Mouse (Mus musculus): Measurements from ENCODE around the gene Slpi. TPM values are rescaled to one million over a fixed set of nuclear protein-coding genes. Genes with fewer than 3 reads are reported as not detected.
"Not testable (repeated sequence)": the region's sequence is repeated elsewhere in the genome, so short reads cannot be mapped to it uniquely, and the experiment has no call there.

The Slpi gene
- polyA plus RNA-seq, 1 experiment from 2014 or later, result not detected

GRCm38 (mm10) chr2:164359668-164360067, 29.2 kb downstream of the Slpi start:
- DNase-seq (ENCODE audit: low spot score), result no peak
- Histone ChIP-seq H3K27ac (replicated peaks) (no peak overlapping the region), H3K27me3 (ENCODE audit: low read depth, poor library complexity, severe bottlenecking) (0 out of 2 replicates have a peak, but pooled peaks cover 5% of the 10 kb centered on the region), H3K4me3 (no peak overlapping the region), H3K9me3 (replicated peaks) (no peaks in the 10 kb centered on the region), H3K36me3 (no peaks in the 10 kb centered on the region), H3K4me1 (peaks cover 9% of the 10 kb centered on the region)
- WGBS, result 75% methylated on average over 5 of the region's 5 CpGs

- no peaks in the 10 kb centered on the region for H3K9me3 ChIP-seq (replicated peaks)
- no peaks in the 10 kb centered on the region for H3K36me3 ChIP-seq
- WGBS, result 87% methylated on average over 5 of the region's 5 CpGs
- DNase-seq (ENCODE audit: low spot score), result no peak
- peaks cover 9% of the 10 kb centered on the region for H3K4me1 ChIP-seq
- H3K27ac ChIP-seq (replicated peaks), result no peak overlapping the region
- H3K27me3 ChIP-seq (ENCODE audit: low read depth, poor library complexity, severe bottlenecking), result 0 out of 2 replicates have a peak, but pooled peaks cover 5% of the 10 kb centered on the region
- no peak overlapping the region for H3K4me3 ChIP-seq
Measured at GRCm38 (mm10) chr2:164359031-164359430, 29.9 kb downstream of the Slpi start.

- DNase-seq (ENCODE audit: low spot score), result no peak
- Histone ChIP-seq H3K27me3 (ENCODE audit: low read depth, poor library complexity, severe bottlenecking) (0 out of 2 replicates have a peak, but pooled peaks cover 5% of the 10 kb centered on the region), H3K36me3 (no peaks in the 10 kb centered on the region), H3K4me3 (no peak overlapping the region), H3K27ac (replicated peaks) (no peak overlapping the region), H3K4me1 (peaks cover 9% of the 10 kb centered on the region), H3K9me3 (replicated peaks) (no peaks in the 10 kb centered on the region)
- 77% methylated on average over 3 of the region's 3 CpGs for WGBS
Measured at GRCm38 (mm10) chr2:164358373-164358772, 30.5 kb downstream of the Slpi start.

- 78% methylated on average over 11 of the region's 11 CpGs for WGBS
- no peaks in the 10 kb centered on the region for H3K36me3 ChIP-seq
Measured at GRCm38 (mm10) chr2:164356177-164356967, 32.5 kb downstream of the Slpi start.

GRCm38 (mm10) chr2:164353356-164353755, 35.5 kb downstream of the Slpi start:
- no peak for DNase-seq (ENCODE audit: low spot score)
- no peaks in the 10 kb centered on the region for H3K4me1 ChIP-seq
- H3K9me3 ChIP-seq (replicated peaks), result no peaks in the 10 kb centered on the region
- no peak overlapping the region for H3K4me3 ChIP-seq
- H3K36me3 ChIP-seq, result no peaks in the 10 kb centered on the region
- no peaks in the 10 kb centered on the region for H3K27me3 ChIP-seq (ENCODE audit: low read depth, poor library complexity, severe bottlenecking)
- H3K27ac ChIP-seq (replicated peaks), result no peak overlapping the region
- 90% methylated on average over 11 of the region's 11 CpGs for WGBS

More at GRCm38 (mm10) chr2:164356177-164356967, 32.5 kb downstream of the Slpi start:
- no peak for DNase-seq (ENCODE audit: low spot score)
- Histone ChIP-seq H3K27me3 (ENCODE audit: low read depth, poor library complexity, severe bottlenecking) (0 out of 2 replicates have a peak, but pooled peaks cover 5% of the 10 kb centered on the region), H3K9me3 (replicated peaks) (no peaks in the 10 kb centered on the region), H3K4me3 (no peak overlapping the region), H3K4me1 (peaks cover 9% of the 10 kb centered on the region), H3K27ac (replicated peaks) (no peak overlapping the region)

- WGBS, result 89% methylated on average over 3 of the region's 3 CpGs
Measured at GRCm38 (mm10) chr2:164352697-164353096, 36.2 kb downstream of the Slpi start.

GRCm38 (mm10) chr2:164348980-164349379, 39.9 kb downstream of the Slpi start:
- no peak overlapping the region for H3K4me3 ChIP-seq
- H3K27me3 ChIP-seq (ENCODE audit: low read depth, poor library complexity, severe bottlenecking), result no peaks in the 10 kb centered on the region
- no peak overlapping the region for H3K27ac ChIP-seq (replicated peaks)
- WGBS, result 91% methylated on average over 3 of the region's 3 CpGs
- H3K9me3 ChIP-seq (replicated peaks), result no peaks in the 10 kb centered on the region
- H3K36me3 ChIP-seq, result no peaks in the 10 kb centered on the region
- no peaks in the 10 kb centered on the region for H3K4me1 ChIP-seq
- DNase-seq (ENCODE audit: low spot score), result peak; percentile 26

More at GRCm38 (mm10) chr2:164352697-164353096, 36.2 kb downstream of the Slpi start:
- DNase-seq (ENCODE audit: low spot score), result no peak
- Histone ChIP-seq H3K4me3 (no peak overlapping the region), H3K36me3 (no peaks in the 10 kb centered on the region), H3K27me3 (ENCODE audit: low read depth, poor library complexity, severe bottlenecking) (no peaks in the 10 kb centered on the region), H3K4me1 (no peaks in the 10 kb centered on the region), H3K9me3 (replicated peaks) (no peaks in the 10 kb centered on the region), H3K27ac (replicated peaks) (no peak overlapping the region)

GRCm38 (mm10) chr2:164347697-164348096, 41.2 kb downstream of the Slpi start:
- H3K27me3 ChIP-seq (ENCODE audit: low read depth, poor library complexity, severe bottlenecking); H3K4me1 ChIP-seq; H3K36me3 ChIP-seq; H3K27ac ChIP-seq (replicated peaks); H3K9me3 ChIP-seq (replicated peaks); DNase-seq (ENCODE audit: low spot score); H3K4me3 ChIP-seq: not testable (repeated sequence)

- WGBS, result 74% methylated on average over 1 of the region's 1 CpGs
- not testable (repeated sequence) for H3K4me1 ChIP-seq; H3K36me3 ChIP-seq; DNase-seq (ENCODE audit: low spot score); H3K27ac ChIP-seq (replicated peaks); H3K27me3 ChIP-seq (ENCODE audit: low read depth, poor library complexity, severe bottlenecking); H3K9me3 ChIP-seq (replicated peaks); H3K4me3 ChIP-seq
Measured at GRCm38 (mm10) chr2:164343732-164344131, 45.2 kb downstream of the Slpi start.

- not testable (repeated sequence) for H3K4me1 ChIP-seq; H3K4me3 ChIP-seq; H3K27ac ChIP-seq (replicated peaks); H3K27me3 ChIP-seq (ENCODE audit: low read depth, poor library complexity, severe bottlenecking); H3K9me3 ChIP-seq (replicated peaks); DNase-seq (ENCODE audit: low spot score); H3K36me3 ChIP-seq
- 86% methylated on average over 3 of the region's 3 CpGs for WGBS
Measured at GRCm38 (mm10) chr2:164332440-164332839, 56.5 kb downstream of the Slpi start, which contains the start of gene Svs5. Gene Svs5, plus strand, starts transcription at chr2:164332740.

GRCm38 (mm10) chr2:164320983-164321382, 67.9 kb downstream of the Slpi start:
- Histone ChIP-seq H3K36me3 (no peaks in the 10 kb centered on the region), H3K4me3 (no peak overlapping the region), H3K9me3 (replicated peaks) (no peaks in the 10 kb centered on the region), H3K27ac (replicated peaks) (no peak overlapping the region), H3K4me1 (no peaks in the 10 kb centered on the region), H3K27me3 (ENCODE audit: low read depth, poor library complexity, severe bottlenecking) (no peaks in the 10 kb centered on the region)
- WGBS, result 90% methylated on average over 6 of the region's 6 CpGs
- no peak for DNase-seq (ENCODE audit: low spot score)

GRCm38 (mm10) chr2:164316451-164316850, 72.4 kb downstream of the Slpi start, which contains the start of gene Svs6:
Gene Svs6, plus strand, starts transcription at chr2:164316751.
- WGBS, result 76% methylated on average over 1 of the region's 1 CpGs
- not testable (repeated sequence) for H3K4me3 ChIP-seq; DNase-seq (ENCODE audit: low spot score); H3K27ac ChIP-seq (replicated peaks); H3K27me3 ChIP-seq (ENCODE audit: low read depth, poor library complexity, severe bottlenecking); H3K4me1 ChIP-seq; H3K36me3 ChIP-seq; H3K9me3 ChIP-seq (replicated peaks)

GRCm38 (mm10) chr2:164315460-164315859, 73.4 kb downstream of the Slpi start:
- not testable (repeated sequence) for DNase-seq (ENCODE audit: low spot score); H3K27me3 ChIP-seq (ENCODE audit: low read depth, poor library complexity, severe bottlenecking); H3K4me3 ChIP-seq; H3K36me3 ChIP-seq; H3K9me3 ChIP-seq (replicated peaks); H3K4me1 ChIP-seq; H3K27ac ChIP-seq (replicated peaks)

Measured in midbrain, embryonic 10.5 days (tissue).